Mouse (Mus musculus) T-cell, adult 2 months (primary cell): ENCODE data around the gene Pacrg.

ENCODE experiments used
- DNase-seq: peaks from one replicate; pipeline ENCODE4 v3.0.0; 2022; ENCODE audit warnings: low spot score

The Pacrg gene

GRCm38 (mm10) chr17:10549825-10550224 is 290.3 kb downstream of the Pacrg start:
- no peak for DNase-seq

GRCm38 (mm10) chr17:10548969-10549368 is 291.1 kb downstream of the Pacrg start:
- DNase-seq, result no peak

GRCm38 (mm10) chr17:10540772-10541171 is 299.3 kb downstream of the Pacrg start:
- no peak for DNase-seq

- DNase-seq, result no peak
These were observed 305.9 kb downstream of the Pacrg start for GRCm38 (mm10) chr17:10534206-10534605.

GRCm38 (mm10) chr17:10533461-10533860 is 306.6 kb downstream of the Pacrg start:
- no peak for DNase-seq

- no peak for DNase-seq
These were observed 309.1 kb downstream of the Pacrg start for GRCm38 (mm10) chr17:10531024-10531423.

GRCm38 (mm10) chr17:10529329-10529955 is 310.7 kb downstream of the Pacrg start:
- no peak for DNase-seq

- no peak for DNase-seq
These were observed 318.8 kb downstream of the Pacrg start for GRCm38 (mm10) chr17:10521282-10521681.

- DNase-seq, result no peak
These were observed 320.5 kb downstream of the Pacrg start for GRCm38 (mm10) chr17:10519506-10520155.

GRCm38 (mm10) chr17:10514812-10515211 is 325.3 kb downstream of the Pacrg start:
- DNase-seq, result no peak

- DNase-seq, result no peak
These were observed 329.0 kb downstream of the Pacrg start for GRCm38 (mm10) chr17:10510913-10511759.

- DNase-seq, result no peak
These were observed 329.6 kb downstream of the Pacrg start for GRCm38 (mm10) chr17:10510467-10510866.

- no peak for DNase-seq
These were observed 332.0 kb downstream of the Pacrg start for GRCm38 (mm10) chr17:10508088-10508487.

- no peak for DNase-seq
These were observed 332.6 kb downstream of the Pacrg start for GRCm38 (mm10) chr17:10507466-10507865.

GRCm38 (mm10) chr17:10506896-10507295 is 333.2 kb downstream of the Pacrg start:
- no peak for DNase-seq

GRCm38 (mm10) chr17:10501439-10501838 is 338.7 kb downstream of the Pacrg start:
- no peak for DNase-seq

- no peak for DNase-seq
These were observed 339.2 kb downstream of the Pacrg start for GRCm38 (mm10) chr17:10500795-10501432.

GRCm38 (mm10) chr17:10498935-10499655 is 341.0 kb downstream of the Pacrg start:
- DNase-seq, result no peak

GRCm38 (mm10) chr17:10497781-10498420 is 342.2 kb downstream of the Pacrg start:
- DNase-seq, result no peak

GRCm38 (mm10) chr17:10496066-10496465 is 344.0 kb downstream of the Pacrg start:
- DNase-seq, result no peak

- no peak for DNase-seq
These were observed 344.5 kb downstream of the Pacrg start for GRCm38 (mm10) chr17:10495588-10495987.
